Mouse (Mus musculus): ENCODE data around the gene Gzmg.
"Not testable (repeated sequence)": the region's sequence is repeated elsewhere in the genome, so short reads cannot be mapped to it uniquely, and the experiment has no call there.

The Gzmg gene

DNA sequence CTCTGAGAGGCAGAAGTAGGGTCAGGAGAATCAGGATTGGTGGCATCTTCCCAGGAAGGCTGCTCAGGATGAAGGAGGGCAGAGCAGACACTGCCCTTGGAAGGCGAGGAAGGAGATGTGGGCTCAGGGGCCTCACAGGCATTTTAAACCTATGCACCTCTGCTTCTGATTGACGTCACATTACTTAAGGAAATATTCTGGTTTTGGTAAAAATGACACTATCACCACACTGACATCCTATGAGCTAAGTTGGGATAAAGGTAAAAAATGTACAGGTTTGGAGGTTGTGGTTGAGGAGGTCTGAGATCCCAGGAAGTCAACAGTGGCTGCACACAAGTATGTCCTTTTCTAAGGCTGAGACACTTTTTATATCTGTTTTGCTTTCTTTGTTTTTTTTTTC lies at the start of gene Gzmg:
Gene Gzmg (minus strand): TSS at position 101 of the 400 bp plus-strand sequence.
- DNase-seq, result not testable (repeated sequence)

DNA sequence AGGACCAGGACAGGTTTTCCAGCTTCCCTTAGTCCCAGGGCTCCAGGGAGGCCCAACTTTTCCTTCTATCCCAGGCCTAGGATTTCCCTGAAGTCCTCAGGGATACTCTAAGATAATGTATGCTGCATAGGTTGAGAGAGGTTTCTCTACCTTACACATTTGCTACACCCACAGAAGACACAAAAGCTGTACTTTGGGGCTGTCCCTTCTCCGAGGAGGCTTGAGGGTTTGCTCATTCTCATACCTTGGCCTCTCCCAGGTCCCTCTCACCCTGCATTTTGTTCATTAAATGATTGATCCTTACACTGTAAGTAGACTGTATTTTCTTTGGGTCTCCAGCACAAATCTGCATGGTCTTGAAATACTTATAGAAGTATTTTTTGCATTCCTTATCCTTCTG lies 46.2 kb upstream of the Gzmg start:
- no peak for DNase-seq

DNA sequence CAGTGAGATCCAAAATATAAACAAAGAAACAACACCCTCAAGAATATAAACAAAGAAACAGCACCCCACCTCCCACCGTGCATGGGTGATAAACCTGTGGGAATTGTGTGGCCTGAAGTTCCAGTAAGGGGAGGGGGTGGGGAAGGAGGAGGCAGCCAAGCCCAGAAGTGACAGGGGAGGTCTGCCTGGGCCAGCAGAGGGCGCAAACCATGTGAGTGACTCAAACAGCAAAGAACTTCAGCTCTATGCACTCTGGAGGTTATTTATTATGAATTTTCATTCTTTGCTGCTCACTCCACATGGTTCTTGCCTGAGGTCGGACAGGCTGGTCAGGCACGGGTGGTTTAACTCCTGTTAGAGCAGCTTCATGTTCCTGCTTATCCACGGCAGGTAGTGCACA lies 45.6 kb upstream of the Gzmg start:
- DNase-seq, result peak in 1 of 2 experiments; percentile 50

DNA sequence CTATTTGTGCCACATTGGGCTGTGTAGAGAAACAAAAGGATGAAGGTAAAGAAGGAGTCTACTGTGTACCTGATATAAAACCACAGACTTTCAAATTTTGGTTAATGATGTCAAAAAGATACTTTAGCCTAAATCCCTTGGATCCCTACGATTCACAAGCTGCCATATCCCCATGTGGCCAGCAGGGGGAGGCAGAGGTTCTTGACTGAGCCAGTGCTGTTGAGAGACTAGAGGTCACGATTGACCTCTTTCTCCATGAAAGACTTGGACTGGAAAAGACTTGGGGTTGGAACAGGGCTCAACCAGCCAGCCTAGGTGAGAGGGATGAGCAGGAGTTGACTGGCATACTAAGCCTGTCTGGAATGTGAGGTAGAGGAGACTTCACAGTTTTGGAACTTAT lies 44.6 kb upstream of the Gzmg start:
- peak; percentile 70 to 77 for DNase-seq

DNA sequence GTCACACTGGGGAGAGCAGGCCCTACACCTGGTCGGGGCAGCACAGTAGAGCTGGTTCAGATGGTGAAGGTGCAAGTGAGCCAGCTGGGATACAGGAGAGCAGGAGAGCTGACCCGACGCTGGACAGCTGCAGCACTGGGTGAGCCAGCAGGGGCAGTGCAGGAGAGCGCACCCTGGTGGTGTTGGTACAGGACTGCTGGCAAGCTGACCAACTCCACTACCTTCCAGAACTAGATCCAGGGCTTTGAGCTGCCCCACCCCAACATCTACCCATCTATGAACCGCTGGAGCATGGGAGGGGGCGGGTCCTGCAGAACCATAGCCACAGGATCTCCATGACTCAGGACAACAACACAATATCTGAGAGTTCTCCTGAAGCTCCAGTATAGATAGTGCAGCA lies 27.6 kb upstream of the Gzmg start:
- DNase-seq, result no peak

DNA sequence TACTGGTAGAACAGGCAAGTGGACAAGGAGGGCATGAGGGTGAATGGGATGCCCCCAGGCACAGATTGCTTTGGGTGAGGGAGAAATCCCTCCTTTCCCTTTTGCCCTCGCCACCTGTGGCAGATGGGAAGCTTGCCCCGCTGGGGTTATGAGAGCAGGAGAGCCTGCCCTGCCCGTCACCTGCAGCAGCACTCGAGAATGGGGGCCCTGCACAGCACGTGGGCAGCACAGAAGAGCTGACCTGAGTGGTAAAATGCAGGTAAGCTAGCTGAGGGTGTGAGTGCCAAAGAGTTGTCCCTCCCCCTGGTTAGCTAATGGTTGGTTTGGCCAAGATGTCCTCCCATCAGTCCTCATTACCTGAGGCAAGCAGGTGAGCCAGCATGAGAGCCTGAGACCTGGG lies 27.1 kb upstream of the Gzmg start:
- DNase-seq, result no peak

DNA sequence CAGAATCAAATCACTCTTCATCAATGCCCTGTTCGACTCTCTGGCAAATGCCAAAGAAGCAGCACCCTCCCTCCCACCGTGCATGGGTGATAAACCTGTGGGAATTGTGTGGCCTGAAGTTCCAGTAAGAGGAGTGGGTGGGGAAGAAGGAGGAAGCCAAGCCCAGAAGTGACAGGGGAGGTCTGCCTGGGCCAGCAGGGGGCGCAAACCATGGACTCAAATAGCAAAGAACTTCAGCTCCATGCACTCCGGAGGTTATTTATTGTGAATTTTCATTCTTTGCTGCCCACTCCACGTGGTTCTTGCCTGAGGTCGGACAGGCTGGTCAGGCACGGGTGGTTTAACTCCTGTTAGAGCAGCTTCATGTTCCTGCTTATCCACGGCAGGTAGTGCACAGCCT lies 18.3 kb upstream of the Gzmg start:
- DNase-seq, result peak; percentile 39 to 62

DNA sequence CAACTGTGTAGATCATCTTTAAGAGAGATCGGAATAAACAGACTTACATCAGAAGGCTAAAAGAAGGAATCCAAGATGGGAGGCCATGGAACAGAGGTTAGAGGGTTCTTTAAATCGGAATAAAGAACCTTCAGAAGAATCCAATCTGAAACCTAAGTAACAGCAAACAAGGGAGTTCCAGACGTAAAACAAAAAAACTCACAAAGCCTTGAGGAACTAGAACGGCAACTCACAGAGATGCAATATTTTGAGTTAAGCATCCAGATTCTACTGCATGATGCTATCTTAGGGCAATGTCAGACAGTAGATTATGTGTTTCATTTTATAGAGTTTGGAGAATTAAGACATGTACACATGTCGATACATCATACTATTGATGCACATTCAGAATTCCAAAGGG lies 15.1 kb upstream of the Gzmg start, which contains the start of gene Gzmn:
Gene Gzmn (minus strand): TSS at position 101 of the 400 bp plus-strand sequence.
- no peak for DNase-seq

DNA sequence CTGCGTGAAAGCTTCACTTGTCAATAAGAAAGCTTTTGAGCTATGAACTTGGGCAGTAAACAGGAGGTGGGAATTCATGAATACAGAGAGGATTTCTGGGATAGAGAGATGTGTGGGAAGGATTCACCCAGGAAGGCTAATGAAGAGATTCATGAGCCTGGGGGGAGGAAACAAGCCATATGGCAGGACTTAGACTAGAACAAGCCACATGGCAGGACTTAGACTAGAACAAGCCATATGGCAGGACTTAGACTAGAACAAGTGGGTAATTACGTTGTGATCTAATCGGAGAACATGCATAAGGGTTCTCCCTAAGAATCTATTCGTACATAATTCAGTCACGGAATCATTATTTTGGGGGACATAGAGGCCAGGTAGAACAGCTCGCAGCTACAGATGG lies 14.0 kb upstream of the Gzmg start:
- no peak for DNase-seq

DNA sequence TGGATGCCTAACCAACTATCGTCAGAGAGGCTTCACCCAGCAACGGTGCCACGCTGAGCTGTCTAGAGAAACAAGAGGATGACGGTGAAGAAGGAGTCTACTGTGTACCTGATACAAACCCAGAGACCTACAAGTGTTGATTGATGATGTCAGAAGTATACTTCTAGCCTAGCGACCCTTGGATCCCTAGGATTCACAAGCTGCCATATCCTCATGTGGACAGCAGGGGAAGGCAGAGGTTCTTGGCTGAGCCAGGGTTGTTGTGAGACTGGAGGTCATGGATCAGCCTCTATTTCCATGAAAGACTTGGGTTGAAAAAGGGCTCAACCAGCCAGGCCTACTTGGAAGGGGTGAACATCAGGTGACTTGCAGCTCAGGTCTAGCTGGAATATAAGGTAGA lies 13.4 kb upstream of the Gzmg start:
- no peak for DNase-seq

DNA sequence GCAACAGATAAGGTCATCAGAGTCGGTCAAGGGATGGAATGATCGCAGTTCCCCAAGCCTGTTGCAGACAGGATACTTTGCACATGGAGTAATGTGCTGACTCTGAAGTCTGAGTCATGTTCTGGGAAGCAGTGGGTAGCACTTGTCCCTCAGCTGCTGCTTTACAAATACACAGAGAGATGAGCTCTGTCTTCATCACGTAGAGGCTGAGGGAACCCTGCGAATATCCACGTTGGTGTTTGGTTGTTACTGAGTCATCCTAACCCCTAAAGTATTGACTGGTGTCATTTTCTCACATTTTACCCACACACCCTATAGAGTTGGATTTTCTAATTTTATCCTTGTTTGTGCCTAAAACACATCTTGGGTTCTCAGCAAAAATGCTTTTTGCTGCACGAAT lies 8.6 kb upstream of the Gzmg start:
- DNase-seq, result no peak

DNA sequence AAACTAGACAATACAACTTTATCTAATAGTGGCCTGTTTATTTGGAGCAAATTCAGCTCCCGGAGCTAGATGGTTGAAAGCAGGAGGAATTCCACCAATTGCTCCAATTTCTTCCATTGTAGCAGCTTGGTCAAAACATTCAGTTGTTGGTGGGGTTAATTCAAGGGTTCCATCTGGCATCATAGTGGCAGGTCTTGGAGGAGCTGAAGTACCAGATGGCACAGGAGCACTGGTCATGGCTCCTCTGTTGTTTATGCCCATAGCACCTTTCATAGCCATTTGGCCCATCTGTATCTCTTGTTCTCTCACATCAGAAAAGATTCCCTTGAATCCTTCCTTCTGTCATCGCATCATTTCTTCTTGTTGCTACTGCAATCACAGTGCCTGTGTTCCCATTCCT lies 2.7 kb upstream of the Gzmg start:
- no peak for DNase-seq

DNA sequence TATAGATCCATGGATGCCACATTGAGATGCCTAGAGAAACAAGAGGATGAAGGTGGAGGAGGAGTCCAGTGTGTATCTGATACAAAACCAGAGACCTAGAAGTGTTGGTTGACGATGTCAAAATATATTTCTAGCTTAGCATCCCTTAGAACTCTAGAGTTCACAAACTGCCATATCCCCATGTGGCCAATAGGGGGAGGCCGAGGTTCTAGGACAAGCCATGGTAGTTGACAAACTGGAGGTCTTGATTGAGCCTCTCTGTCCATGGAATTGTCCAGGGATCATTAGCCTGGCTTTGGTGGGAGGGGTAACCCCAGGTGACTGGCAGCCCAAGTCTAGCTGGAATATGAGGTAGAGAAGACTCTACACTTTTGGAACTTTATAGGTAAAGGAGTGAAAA lies 4.0 kb downstream of the Gzmg start:
- DNase-seq, result no peak

DNA sequence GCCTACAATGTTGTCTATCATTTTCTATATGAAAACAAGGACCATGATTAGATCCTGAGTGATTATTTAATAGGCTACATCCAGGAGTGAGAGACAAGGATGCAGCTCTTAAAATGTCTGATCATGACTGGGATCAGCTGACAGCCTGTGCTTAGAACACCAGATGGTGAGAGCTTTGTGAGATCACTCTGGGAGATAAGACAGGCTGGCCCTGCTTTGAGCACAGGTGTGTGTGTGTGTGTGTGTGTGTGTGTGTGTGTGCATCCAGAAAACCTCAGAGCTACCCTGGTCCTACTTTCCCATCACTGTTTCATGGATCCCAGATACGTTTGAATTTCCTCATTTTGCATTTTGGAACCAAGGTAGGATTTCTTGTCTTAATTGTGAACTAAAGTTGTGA lies 25.7 kb downstream of the Gzmg start:
- DNase-seq, result not testable (repeated sequence)

DNA sequence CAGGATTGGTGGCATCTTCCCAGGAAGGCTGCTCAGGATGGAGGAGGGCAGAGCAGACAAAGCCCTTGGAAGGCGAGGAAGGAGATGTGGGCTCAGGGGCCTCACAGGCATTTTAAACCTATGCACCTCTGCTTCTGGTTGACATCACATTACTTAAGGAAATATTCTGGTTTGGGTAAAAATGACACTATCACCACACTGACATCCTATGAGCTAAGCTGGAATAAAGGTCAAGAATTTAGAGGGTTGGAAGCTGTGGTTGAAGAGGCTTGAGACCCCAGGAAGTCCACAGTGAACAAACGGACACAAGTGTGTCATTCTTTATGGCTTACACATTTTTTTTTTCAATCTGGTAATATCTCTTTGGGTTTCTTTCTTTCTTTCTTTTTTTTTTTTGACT lies 26.9 kb downstream of the Gzmg start, which contains the start of gene Gzmd:
Gene Gzmd (minus strand): TSS at position 101 of the 400 bp plus-strand sequence.
- not testable (repeated sequence) for DNase-seq

DNA sequence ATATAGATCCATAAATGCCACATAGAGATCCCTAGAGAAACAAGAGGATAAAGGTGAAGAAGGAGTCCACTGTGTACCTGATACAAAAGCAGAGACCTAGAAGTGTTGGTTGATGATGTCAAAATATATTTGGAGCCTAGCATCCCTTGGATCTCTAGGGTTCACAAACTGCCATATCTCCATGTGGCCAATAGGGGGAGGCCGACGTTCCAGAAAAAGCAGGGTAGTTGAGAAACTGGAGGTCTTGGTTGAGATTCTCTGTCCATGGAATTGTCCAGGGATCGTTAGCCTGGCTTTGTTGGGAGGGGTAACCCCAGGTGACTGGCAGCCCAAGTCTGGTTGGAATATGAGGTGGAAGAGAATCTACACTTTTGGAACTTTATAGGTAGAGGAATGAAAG lies 31.0 kb downstream of the Gzmg start:
- no peak for DNase-seq

DNA sequence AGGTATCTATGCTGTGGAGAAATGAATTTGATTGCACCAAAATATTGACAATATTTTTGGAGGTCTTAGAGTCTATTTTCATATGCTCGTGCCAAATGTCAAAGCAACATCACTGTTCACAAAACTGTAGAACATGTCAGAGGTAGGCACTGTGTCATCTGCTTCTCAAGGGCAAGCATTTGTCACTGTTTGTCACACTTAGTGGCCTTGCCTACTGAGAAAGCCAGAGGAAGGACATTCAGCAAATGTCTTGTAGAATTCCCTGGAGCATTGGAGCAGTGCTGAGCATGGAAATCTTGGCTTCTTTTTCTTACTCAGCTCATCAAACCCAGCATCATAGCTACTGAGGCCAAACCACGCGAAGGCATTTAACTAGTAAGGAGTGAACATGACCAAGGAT lies 35.9 kb downstream of the Gzmg start:
- no peak for DNase-seq

DNA sequence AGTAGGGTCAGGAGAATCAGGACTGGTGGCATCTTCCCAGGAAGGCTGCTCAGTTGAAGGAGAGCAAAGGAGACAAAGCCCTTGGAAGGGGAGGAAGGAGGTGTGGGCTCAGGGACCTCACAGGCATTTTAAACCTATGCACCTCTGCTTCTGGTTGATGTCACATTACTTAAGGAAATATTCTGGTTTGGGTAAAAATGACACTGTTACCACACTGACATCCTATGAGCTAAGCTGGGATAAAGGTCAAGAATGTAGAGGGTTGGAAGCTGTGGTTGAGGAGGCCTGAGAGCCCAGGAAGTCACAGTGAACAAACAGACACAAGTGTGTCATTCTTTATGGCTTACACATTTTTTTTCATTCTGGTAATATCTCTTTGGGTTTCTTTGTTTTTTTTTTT lies 38.9 kb downstream of the Gzmg start, which contains the start of gene Gzme:
Gene Gzme (minus strand): TSS at position 101 of the 400 bp plus-strand sequence.
- DNase-seq, result no peak

DNA sequence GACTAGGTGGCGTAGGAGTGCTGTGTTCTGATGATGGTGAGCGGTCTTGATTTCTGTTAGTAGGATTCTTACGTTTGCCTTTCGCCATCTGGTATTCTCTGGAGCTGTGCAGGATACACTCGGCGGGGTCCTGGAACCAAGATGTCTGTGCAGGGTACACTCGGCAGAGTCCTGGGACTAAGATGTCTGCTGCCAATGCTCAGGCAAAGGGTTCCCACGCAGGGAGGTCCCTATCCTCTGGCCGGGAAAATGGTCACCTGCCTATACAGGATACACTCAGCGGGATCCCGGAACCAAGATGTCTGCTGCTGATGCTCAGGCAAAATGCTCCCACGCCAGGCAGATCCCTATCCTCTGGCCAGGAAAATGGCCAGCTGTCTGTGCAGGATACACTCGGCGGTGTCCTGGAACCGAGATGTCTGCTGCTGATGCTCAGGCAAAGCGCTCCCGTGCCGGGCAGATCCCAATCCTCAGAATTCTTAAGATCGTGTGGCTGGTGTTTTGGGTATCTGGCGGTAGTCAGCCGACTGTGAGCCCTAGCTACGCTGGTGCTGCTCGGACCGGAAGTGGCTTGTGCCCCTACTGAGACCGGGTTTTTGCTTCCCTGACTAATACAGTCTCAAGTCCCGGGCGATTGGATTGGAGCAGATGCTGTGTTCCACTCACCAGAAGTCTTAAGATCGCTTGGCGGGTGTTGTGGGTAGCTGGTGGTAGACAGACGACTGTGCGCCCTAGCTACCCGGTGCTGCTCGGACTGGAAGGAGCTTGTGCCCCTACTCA lies 43.7 kb downstream of the Gzmg start:
- not testable (repeated sequence) for DNase-seq

Measured in kidney, postnatal 25 days (tissue).